Mouse (Mus musculus): ENCODE data around the gene Tnfsf4.

GRCm38 (mm10) chr1:161451683-161452245 is 56.6 kb downstream of the Tnfsf4 start:
- no peak for TF ChIP-seq CTCF (IDR thresholded peaks at IDR 0.05; ENCODE audit: control insufficient read depth, insufficient read depth, low read length)
- no peak for TF ChIP-seq POLR2A (IDR thresholded peaks at IDR 0.05; ENCODE audit: borderline replicate concordance, control insufficient read depth, low read depth, low read length)

Data from bone marrow, adult 2 months (tissue).